Mouse (Mus musculus) retina, adult 2 months (tissue): ENCODE measurements around the gene Phactr1.

Experiments used
- DNase-seq: peaks from one replicate; pipeline ENCODE4 v3.0.0-alpha.2; 2012; ENCODE audit warnings: low read depth, low spot score

Gene Phactr1

GRCm38 (mm10) chr13:43023005-43023404 is 342.6 kb downstream of the Phactr1 start:
- no peak for DNase-seq

GRCm38 (mm10) chr13:43027568-43027967 is 347.1 kb downstream of the Phactr1 start:
- DNase-seq: no peak

DNA sequence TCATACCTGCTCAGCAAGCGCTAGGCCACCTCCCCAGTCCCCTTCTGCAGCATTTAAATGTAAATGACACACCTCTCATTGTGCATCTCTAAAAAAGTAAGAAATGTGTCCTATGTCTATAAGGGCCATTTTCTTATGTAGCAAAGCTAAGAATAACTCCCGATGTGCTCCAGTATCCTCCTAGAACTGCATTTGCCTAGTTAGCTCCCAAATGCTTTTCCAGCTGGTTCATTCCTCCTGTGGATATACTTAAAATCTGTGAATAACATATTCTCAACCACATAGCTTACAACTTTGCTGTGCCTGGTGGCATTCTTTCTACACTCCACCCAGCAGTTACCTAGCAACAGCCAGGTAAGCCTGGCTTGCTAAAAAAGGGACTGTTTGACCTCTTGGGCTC is 349.8 kb downstream of the Phactr1 start:
- DNase-seq: no peak

DNA sequence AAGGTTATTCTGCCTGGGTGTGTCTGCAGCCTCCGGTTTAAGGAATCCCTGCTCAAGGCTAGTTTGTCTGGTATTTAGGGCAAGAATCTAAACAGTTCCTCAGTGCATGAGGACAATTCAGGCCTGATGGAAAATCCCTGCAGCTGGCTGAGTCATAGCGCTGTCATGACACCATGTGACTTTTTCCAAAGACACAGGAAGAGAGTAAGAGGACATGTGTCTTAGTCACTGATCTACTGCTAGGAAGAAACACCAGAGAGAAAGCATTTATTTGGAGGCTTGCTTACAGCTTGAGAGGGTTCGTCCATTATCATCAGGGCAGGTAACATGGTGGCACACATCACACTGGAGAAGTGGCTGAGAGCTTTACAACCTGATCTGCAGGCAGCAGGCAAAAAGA is 352.0 kb downstream of the Phactr1 start:
- no peak for DNase-seq

DNA sequence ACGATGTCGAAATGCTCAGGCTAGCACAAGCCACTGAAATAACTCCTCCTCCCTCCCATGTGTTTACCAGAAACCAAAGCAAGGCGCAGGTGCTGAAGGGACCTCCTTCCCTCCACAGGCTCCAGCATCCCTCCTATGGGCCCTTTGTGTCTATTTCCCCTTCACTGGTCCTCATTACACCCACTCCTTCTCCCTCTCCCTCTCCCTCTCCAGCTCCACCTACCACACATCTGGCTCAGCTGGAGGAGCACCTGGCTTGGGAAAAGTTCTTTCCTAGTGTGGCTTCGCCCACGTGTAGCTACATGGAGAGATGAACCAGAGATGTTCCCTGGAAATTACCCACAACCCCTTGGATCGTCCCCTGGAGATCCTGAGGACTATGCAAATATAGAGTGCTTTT is 356.1 kb downstream of the Phactr1 start:
- no peak for DNase-seq

- DNase-seq: no peak
Measured at GRCm38 (mm10) chr13:43042766-43043165, 362.3 kb downstream of the Phactr1 start.

DNA sequence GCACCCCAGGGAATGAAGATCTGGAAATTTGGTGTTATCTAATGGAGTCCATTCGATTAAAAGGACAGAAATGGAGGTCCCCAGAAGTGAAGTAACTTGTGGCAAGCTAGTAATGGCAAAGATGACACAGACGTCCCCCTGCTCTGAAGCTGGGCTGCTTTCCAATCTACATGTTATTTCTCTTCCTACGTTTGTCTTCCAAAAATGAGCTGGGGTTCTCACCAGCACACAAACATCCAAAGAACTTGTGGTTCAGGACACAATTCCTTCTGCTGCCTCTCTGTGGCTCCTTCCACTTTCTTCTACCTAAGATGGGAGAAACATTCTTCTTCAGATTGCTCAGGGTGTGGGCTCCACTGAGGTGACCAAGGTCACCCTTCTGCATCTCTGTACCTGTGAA is 368.1 kb downstream of the Phactr1 start:
- DNase-seq: no peak

DNA sequence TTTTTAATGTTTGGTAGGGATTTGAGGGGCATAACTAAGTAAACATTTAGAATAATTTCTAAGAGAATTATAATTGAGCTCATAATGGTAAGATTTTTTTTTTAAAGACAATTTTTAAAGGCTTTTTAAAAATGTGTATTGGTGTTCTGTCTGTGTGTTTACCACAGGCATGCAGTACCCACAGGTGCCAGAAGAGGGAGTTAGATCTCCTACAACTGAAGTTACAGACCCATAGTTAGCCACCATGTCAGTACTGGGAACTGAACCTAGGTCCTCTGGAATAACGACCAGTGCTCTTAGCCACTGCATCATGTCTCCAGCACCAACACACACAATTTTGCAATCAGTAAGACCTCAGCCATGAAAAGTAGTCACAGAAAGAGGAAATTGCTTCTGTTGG is 372.8 kb downstream of the Phactr1 start:
- no peak for DNase-seq

GRCm38 (mm10) chr13:43055136-43055535 is 374.7 kb downstream of the Phactr1 start:
- DNase-seq: no peak

DNA sequence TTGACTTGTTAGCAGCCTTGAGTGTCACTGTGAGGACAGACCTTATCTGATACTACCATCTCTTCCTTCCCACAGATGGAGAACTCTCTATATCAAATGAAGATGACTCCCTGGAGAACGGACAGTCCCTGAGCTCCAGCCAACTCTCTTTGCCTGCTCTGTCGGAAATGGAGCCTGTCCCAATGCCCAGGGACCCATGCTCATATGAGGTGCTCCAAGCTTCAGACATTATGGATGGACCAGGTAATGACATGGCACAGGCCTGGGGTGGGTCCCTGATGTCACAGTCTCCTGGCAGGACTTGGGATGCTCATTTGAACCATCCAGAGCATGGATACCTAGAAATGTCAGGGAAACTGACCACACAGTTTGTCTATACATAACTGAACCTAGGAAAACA is 376.7 kb downstream of the Phactr1 start:
- no peak for DNase-seq

DNA sequence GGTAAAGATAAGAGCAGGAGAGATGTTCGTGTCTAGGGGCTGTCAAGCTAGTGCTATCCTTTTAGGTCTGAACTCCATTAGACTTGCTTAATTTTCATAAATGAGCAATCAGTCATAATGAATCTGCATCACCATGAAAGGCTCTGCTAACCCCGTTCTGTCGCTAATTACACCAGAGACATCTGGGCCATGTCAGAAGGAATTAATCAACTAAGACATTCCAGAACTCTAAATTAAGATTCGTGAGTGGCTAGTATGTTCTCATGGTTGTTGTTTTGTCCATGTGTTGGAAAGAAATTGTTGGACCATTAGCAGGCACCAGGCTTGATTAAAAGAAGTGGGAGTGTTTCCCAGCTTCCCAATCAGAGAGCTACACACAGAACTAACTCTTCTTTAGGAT is 382.9 kb downstream of the Phactr1 start:
- DNase-seq: peak; percentile 32

DNA sequence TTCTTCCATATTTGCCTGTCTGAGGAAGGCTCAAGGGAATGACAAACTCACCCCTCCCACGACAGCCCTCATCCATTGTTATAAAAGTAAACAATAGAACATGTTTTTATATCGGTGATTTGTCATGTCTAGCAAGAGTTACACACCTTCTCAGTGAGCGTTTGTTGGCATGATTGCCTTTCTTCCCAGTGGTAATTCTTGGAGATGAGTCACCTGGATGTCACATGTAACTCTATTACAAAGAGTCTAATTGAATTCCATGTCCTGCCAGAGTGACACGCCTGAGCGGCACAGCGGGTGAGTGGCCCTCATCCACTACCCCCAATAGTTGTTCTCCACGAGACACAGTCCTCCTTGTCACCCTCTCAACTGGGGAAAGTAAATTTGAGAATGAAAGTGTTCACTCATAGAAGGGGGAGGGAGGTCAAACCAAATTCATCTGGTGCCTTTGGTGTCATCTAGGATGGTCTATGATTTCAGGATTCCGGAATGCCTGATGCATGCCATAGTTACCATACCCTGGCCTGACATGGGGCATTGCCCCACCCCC is 388.4 kb downstream of the Phactr1 start:
- DNase-seq: no peak

DNA sequence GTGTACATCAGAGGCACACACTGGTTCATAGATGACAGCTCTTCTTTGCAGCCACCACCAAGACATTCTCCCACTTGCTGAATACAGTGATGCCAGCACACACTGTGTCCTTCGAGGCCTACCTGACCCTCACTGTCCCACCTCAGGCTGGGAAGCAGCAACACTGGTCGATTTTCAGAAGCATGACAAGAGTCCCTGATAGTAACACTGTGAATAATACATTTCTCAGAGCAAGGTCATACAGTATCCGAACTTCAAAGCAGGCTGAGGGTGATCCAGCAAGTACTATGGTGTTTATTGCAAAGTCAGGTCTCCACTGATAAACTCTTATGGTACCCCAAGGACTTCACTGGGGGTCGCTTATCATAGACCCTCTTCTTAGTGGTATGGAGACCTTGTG is 390.1 kb downstream of the Phactr1 start:
- DNase-seq: no peak

DNA sequence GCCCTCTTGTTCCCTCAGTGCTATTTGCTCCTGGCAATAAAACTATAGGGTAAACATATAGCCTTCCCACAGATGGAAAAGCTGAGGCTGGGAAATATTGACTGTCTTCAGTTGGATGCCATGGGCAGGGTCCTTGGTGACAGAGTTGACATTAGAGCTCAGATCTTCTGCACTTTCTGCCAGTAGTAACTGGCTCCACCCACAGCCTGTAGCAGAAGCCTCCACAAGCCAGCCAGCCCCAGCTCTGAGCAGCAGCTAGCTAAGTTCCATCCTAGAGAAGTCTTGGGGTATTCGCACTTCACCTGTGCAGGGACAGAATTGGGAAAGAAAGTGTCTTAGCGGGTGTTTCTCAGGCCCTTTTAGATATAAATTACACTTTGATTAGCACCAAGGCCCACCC is 390.5 kb downstream of the Phactr1 start:
- DNase-seq: no peak

DNA sequence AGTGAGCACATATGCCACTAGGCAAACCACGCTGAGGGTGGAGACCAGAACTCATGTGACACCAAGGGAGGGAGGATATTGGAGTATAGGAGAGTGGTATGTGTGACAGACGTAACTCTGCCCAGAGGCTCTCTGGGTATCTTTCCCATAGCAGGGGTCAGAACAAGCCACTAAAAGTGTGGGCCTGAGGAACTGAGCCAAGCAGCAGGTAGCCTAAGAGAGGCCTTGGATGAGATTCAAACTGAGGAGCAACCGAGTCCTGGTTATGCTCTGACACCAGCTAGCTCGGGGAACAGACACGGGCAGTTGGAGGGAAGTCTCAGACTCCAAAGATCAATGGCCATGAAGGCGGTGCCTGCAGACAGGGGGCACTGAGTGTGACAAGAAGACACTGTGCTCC is 395.0 kb downstream of the Phactr1 start:
- DNase-seq: no peak

DNA sequence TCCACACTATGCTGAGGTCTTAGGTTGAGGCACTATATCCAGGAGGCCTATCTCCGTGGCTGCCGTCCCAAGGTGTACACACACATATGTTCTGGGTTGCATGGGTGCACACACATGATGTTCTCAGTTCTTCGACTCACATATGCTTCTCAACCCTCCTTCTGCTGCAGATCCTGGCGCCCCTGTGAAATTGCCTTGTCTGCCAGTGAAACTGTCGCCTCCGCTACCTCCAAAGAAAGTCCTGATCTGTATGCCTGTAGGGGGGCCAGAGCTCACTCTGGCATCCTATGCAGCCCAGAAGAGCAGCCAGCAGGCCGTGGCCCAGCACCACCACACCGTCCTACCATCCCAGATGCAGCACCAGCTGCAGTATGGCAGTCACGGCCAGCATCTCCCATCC is 397.1 kb downstream of the Phactr1 start:
- DNase-seq: no peak

DNA sequence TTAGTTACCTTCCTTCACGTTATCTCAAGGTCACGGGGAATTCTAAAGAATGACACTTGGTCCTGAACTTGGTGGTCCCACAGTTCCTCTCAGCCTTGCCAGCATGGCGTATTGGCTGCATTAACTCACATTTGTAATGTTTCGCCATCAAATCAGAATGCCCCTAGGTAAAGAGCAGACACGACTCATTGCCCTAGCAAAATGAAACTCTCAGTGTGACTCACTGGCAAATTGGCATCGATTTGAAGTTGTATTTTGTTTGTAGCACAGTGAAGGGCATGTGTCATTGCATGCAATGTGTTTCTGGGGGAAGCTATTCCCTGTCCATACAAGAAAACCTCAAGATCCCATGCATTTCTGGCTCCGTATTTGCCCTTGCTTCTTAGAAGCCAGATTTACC is 404.8 kb downstream of the Phactr1 start:
- no peak for DNase-seq

- DNase-seq: no peak
Measured at GRCm38 (mm10) chr13:43094365-43094764, 413.9 kb downstream of the Phactr1 start.

DNA sequence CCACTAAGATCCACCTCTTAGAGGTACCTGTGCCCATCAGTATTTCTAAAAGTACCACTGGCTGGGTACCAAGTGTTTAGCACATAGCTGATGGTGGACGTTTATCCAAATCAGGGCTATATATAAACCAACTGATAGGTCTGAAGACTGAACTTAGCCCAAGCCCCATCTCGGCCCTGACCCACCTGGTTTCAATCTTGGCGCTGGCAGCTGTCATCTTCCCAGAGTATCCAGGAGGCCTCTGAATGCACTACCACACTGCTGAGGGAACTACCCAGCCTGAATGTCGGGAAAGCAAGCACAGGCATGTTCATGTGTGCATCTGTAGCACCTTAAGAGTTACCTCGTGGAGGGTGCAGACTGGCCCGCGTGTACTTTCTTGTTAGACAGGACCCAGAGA is 422.5 kb downstream of the Phactr1 start:
- no peak for DNase-seq

- DNase-seq: no peak
Measured at GRCm38 (mm10) chr13:43104496-43104895, 424.1 kb downstream of the Phactr1 start.

DNA sequence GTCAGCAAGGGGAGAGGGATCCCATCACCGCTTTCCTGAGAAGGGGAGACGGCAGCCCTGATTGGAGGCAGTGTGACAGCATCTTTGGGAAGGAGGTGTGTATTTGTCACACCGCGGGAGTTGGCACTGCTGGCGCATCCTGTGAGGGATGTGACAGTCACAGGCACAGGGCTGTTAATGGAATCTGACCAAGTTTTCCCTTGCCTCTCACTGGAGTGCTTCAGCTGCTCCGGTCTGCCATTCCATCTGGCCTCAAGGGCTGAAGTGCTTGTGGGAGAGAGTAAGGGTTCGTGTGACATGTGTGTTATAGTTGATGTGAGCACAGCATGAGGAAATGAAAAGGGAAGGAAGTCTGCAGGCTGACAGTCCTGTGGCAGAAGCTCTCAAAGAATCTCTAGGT is 431.9 kb downstream of the Phactr1 start:
- no peak for DNase-seq

- no peak for DNase-seq
Measured at GRCm38 (mm10) chr13:43112707-43113106, 432.3 kb downstream of the Phactr1 start.

DNA sequence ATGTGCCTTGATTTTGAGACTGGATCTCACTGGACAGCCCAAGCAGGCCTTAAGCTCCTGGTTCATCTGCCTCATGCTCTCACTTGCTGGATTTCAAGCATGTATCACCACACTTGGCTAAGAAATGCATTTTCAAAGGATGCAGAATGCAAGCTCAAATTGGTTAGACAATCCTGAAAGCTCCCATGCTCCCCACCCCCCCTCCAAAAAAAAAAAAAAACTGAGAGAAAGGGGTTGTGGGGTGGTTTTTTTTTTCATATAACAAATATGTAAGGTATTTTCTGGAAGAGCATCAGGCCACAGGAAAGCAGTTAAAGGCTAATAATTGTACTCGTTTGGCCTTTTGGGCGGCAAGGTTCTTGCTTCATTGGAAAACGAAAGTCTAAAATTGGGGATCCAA is 432.7 kb downstream of the Phactr1 start:
- DNase-seq: no peak

DNA sequence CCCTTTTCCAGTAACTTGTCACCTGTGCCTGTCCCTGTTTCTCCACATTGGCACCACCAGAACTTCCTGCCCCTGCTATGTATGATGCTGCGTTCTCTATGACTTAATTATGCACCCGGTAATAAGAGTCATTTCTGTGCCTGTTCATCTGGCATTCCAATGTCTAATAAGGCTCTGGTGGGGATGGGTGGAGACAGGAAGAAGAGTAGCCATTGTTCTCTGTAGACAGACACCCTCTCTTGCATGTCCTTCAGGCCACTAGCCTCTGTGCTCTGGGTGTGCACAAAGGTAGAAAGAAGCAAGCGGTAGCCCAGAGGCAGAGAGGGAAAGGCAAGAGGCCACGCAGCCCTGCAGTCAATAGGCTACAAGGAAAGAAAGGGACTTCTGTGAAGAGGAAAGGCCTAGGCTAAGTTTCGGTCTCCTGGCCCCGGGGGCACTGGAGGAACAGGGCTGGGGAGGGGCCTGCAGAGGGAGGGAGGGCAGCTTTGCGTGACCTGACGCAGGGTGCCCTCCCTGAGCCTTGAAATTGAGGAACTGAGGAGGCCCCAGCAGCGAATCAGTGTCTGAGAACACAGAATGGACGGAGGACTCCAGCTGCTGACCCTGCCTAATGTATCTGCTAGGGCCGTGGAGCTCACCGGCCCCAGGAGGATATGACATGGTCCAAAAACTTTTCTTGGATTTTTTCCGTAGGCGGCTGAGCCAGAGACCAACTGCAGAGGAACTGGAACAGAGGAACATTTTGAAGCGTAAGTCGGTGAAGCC is 442.1 kb downstream of the Phactr1 start:
- no peak for DNase-seq
